Mouse (Mus musculus): ENCODE measurements around the gene Fibcd1. TPM values are rescaled to one million over a fixed set of nuclear protein-coding genes. Genes with fewer than 3 reads are reported as not detected.

Gene Fibcd1
- total RNA-seq, 2 experiments from 2014 or later = 9.1 to 10.4 TPM

GRCm38 (mm10) chr2:31787029-31787428 lies 58.8 kb downstream of the Fibcd1 start:
- intact Hi-C loops (cut with DNase I) = loop anchor here (2.0 to 5.0 kb wide), 2 partner anchors 98 to 305 kb away; no protein-coding TSS in a partner anchor
- peak; percentile 70 to 74 for DNase-seq (ENCODE audit: low spot score in 2 of 2)

GRCm38 (mm10) chr2:31785074-31785473 lies 60.7 kb downstream of the Fibcd1 start:
- peak; percentile 83 to 92 for DNase-seq (ENCODE audit: low spot score in 2 of 2)
- intact Hi-C loops (cut with DNase I) = loop anchor here (1.0 to 5.0 kb wide), 2 partner anchors 102 to 303 kb away; no protein-coding TSS in a partner anchor

DNA sequence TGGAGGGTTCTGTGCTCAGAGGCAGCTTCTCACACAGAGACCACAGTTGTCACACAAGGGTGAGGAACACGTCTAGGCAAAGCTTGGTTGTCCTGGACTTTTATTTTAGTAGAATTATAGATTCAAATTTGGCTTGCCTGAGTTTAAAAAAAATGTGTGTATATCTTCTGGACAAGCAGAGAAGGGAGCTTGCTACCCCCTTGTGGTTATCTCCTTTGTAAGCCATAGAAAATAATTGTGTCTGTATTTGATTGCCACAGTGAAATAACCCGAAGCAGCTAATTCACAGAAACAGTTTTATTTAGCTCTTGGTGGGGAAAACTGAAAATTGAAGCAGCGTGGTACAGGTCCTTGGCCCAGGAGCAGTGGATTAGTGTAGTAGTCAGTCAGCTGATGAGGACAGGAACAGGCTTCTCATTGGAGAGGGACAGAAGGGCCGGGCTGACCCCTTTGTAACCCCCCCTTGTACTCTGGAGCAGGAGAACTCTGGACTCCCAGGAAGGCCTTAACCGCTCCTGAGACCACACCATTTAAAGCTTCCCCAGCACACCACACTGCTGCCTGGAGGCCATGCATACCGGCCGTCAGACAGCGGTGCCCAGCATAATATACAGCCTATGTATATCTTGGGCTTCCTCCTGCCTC lies 62.7 kb downstream of the Fibcd1 start:
- intact Hi-C loops (cut with DNase I) = loop anchor here (5.0 kb wide), 1 partner anchor 46 kb away; no protein-coding TSS in a partner anchor
- DNase-seq (ENCODE audit: low spot score in 2 of 2) = no peak

- no peak for DNase-seq (ENCODE audit: low spot score in 2 of 2)
- intact Hi-C loops (cut with DNase I) = no loop called here
Measured at GRCm38 (mm10) chr2:31779258-31779657, 66.5 kb downstream of the Fibcd1 start.

DNA sequence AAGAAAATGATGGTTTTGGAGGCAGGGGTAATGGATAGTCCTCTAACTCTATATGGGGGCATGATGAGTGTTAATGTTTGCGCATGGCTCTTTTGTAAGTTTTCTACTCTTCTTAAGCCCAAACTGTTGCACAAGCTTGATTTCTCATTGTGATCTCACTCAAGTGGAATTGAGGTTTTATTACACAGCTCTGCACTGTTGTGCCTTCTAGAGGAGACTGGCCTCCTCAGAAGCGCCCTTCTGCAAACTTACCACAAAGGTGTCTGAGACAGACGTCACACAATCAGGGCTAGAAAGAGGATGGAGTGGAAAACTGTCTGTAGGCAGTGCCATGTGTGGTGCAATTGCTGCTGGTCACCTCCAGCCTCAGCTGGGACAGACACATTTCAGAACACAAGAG lies 69.3 kb downstream of the Fibcd1 start:
- intact Hi-C loops (cut with DNase I) = no loop called here
- no peak for DNase-seq (ENCODE audit: low spot score in 2 of 2)

- peak in 1 of 2 experiments; percentile 47 for DNase-seq (ENCODE audit: low spot score in 2 of 2)
- intact Hi-C loops (cut with DNase I) = no loop called here
Measured at GRCm38 (mm10) chr2:31770781-31771441, 74.9 kb downstream of the Fibcd1 start.

- no peak for DNase-seq (ENCODE audit: low spot score in 2 of 2)
- intact Hi-C loops (cut with DNase I) = loop anchor here (5.0 kb wide), 1 partner anchor 42 kb away; no protein-coding TSS in a partner anchor
Measured at GRCm38 (mm10) chr2:31769631-31770111, 76.1 kb downstream of the Fibcd1 start.

DNA sequence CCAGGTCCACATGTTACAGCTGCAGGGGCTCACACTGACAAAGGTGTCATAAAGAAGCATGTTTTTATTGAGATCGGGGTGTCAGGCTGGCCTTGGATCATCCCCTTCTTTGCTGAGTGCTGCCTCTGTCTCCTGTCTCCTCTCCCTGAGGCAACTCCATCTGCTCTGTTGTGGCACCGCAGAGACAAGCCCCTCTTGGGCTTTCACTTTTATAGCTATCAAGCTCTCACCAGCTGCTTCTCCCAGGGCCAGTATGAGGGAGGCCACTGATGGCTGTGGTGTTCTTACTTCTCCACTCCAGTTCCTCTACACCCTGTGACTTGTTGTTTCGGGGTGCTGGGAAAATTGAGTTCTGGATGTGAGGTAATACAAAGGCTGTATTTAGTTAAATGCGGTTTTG lies 76.7 kb downstream of the Fibcd1 start:
- intact Hi-C loops (cut with DNase I) = loop anchor here (5.0 kb wide), 1 partner anchor 42 kb away; no protein-coding TSS in a partner anchor
- no peak for DNase-seq (ENCODE audit: low spot score in 2 of 2)

DNA sequence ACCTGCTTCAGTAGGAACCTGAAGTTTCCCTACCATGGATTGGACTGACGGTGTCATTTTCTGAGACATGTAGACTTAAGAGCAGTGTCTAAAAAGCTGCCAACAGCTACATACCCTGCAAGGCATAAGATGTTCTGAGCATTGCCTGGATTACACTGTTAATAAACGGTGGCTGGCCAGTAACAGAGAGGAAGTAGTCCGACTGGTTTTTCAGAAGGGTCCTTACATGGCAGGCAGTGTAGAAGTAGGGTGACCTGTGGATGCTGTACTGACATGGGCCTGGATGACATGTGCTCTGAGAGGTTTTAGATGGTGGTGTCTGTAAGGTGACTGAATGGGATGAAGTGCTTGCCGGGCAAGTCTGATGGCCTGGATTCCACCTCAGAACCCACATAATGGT lies 78.0 kb downstream of the Fibcd1 start:
- intact Hi-C loops (cut with DNase I) = loop anchor here (5.0 kb wide), 1 partner anchor 41 kb away; no protein-coding TSS in a partner anchor
- no peak for DNase-seq (ENCODE audit: low spot score in 2 of 2)

- no peak for DNase-seq (ENCODE audit: low spot score in 2 of 2)
- intact Hi-C loops (cut with DNase I) = loop anchor here (5.0 kb wide), 1 partner anchor 40 kb away; no protein-coding TSS in a partner anchor
Measured at GRCm38 (mm10) chr2:31767104-31767503, 78.7 kb downstream of the Fibcd1 start.

Other genes with a start within 250 kb of the Fibcd1 start
- gene Prdm12, start 206.0 kb downstream of the Fibcd1 start, total RNA-seq (2021) = under 1 TPM; 0.14 to 0.46 TPM
- gene Exosc2, start 175.3 kb downstream of the Fibcd1 start, total RNA-seq (2021) = 10 to 100 TPM; 22.0 to 22.5 TPM
- 10 to 100 TPM; 35.5 to 43.7 TPM for gene Abl1, start 157.6 kb downstream of the Fibcd1 start, total RNA-seq (2021)
- gene Qrfp, start 35.4 kb downstream of the Fibcd1 start, total RNA-seq (2021) = not detected
- gene Lamc3, start 41.3 kb upstream of the Fibcd1 start, total RNA-seq (2021) = 1 to 10 TPM; 7.6 to 8.7 TPM
- gene Aif1l, start 104.1 kb upstream of the Fibcd1 start, total RNA-seq (2021) = 1 to 10 TPM; 2.6 to 2.9 TPM
- 10 to 100 TPM; 47.7 to 61.0 TPM for gene Nup214, start 128.4 kb upstream of the Fibcd1 start, total RNA-seq (2021)
- 1 to 10 TPM; 4.2 to 6.6 TPM for gene Fam78a, start 238.9 kb upstream of the Fibcd1 start, total RNA-seq (2021)
- 10 to 100 TPM; 27.6 to 28.0 TPM for gene Plpp7, start 249.5 kb upstream of the Fibcd1 start, total RNA-seq (2021)

All from left cerebral cortex, postnatal 25 days (tissue).